Mouse (Mus musculus): ENCODE results near the gene Olfr1357. TPM values are rescaled to one million over a fixed set of nuclear protein-coding genes. Genes with fewer than 3 reads are reported as not detected.
"Not testable (repeated sequence)": the region's sequence is repeated elsewhere in the genome, so short reads cannot be mapped to it uniquely, and the experiment has no call there.

Olfr1357 gene
- total RNA-seq (2021) = not detected

DNA sequence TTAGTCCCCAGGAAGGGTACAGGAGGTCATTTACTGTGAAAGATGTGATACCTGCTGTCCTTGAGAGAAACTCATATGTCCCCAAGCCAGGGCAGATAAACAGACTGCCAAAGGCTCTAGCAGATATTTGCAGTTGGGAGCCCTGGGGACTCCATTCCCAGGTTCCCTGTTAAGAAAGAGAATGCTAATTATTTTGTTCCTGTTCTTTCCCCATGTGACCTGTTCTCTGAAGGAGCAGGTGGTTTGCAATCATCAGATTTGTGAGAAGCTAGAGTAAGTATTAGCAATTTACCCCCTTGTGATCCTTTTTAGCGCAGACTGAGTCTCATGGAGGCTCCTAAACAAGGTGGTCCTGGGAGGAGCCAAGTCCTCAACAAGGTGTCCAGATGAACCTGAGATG, at the start of gene Olfr1357:
Gene Olfr1357 (minus strand): TSS at position 101 of the 400 bp plus-strand sequence.
- intact Hi-C loops (cut with DNase I) = no loop called here
- DNase-seq = no peak

DNA sequence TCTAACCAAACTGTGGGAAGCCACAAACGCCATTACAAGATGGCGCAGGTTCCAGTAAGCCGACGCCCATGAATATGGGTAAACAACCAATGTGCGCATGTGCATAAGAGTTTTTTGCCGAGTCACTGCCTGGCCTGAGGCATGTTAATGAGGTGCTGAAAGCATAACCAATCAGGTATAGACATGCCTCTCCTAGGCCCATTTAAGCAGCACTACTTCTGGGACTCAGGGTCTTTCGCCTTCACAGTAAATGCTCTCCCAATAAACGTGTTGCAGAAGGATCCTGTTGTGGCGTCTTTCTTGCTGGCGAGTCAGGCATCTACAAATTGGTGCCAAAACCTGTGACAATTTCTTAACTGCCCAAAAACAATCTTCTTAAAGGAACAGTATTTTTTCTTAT, 48.8 kb upstream of the Olfr1357 start:
- DNase-seq; intact Hi-C loops (cut with DNase I): not testable (repeated sequence)

DNA sequence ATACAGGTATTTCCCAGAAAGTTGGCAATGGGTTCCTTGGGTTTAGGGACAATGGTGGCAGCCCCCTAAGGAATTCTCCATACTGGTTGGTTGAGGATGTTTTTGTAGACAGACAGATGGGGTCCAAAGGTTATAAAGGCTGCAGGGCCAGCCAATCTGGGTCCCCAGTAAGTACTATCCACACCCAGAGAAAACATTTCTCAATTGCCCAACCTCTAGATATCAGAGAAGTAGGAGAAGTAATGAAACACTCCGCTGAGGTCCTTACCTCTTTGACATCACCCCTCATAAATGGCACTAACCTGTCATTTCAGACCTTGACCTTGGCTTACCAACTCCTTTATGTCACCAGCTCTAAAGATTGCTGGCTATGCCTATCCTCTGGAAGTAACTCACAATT, 46.7 kb upstream of the Olfr1357 start:
- no peak for DNase-seq
- intact Hi-C loops (cut with DNase I) = no loop called here

DNA sequence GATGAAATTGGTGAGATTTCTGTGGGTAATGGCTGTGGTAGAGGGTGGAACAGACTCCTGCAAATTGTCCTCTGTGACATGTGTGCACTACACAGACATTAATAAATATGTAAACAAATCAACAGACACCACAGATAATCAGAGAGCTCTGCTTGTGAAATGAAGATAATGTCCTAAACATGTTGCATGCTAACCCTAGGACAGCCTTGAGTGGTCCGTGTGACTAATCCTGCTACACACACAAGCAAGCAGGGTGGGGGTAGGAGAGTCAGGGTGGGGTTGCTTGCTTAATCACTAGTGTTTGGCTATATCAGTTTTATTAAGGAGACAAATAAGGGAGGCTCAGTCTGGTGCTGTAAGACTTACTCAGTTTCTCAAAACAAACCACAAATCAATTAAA, 43.3 kb upstream of the Olfr1357 start:
- intact Hi-C loops (cut with DNase I) = no loop called here
- no peak for DNase-seq

DNA sequence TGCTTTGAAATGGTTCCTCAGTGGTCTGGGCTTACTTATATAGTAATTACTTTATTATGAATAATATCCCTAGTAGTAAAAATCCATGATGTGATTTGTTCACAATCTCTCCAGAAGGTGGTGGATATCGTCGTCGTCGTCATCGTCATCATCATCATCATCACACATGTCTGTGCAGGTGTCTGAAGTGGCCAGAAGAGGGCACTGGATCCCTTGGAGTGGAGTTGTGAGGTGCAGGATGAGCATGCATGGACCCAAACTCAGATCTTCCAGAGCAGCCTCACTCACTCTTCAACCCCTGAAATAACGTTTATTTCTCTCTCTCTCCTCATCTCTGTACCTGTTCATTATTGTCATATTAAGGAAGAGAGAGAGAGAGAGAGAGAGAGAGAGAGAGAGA, 14.4 kb upstream of the Olfr1357 start:
- intact Hi-C loops (cut with DNase I) = no loop called here
- peak in 1 of 2 experiments; percentile 6 for DNase-seq

DNA sequence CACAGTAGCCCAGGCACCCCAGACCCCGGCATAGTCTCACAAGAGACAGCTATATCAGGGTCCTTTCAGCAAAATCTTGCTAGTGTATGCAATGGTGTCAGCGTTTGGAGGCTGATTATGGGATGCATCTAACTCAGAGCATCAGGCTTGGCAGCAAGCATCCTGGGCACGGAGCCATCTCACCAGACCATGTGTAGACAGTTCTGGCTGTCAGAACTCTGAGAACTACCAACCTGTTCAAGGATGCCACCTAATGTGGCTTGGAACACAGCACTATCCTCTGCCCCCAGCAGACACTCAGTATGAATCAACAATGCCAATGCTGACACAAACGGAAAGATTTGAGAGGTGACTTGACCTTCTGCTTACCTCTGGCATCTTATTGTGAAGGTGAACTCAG, 12.3 kb upstream of the Olfr1357 start:
- intact Hi-C loops (cut with DNase I) = no loop called here
- DNase-seq = no peak

DNA sequence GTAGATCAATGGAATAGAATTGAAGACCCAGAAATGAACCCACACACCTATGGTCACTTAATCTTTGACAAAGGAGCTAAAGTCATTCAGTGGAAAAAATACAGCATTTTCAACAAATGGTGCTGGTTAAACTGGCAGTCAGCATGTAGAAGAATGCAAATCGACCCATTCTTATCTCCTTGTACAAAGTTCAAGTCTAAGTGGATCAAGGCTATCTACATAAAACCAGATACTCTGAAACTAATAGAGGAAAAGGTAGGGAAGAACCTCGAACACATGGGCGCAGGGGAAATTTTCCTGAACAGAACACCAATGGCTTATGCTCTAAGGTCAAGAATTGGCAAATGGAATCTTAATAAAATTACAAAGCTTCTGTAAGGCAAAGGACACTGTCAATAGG, 5.3 kb upstream of the Olfr1357 start:
- DNase-seq; intact Hi-C loops (cut with DNase I): not testable (repeated sequence)

DNA sequence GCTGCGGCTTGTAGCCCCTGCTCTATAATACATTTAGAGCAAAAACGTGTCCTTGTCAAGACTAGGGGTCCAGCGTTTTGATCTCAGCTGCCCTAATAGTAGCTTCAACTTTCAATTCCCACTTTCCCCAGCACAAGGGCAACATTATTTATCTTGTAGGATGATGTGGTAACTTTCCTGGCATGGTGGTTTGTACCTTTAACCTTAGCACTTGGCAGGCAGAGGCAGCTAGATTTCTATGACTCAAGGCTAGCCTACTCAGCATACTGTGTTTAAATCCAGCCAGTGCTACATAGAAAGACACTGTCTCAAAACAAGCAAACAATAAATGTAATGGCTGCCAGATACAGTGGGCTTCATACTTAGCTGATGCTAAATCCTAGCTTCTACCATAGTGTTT, 10.3 kb downstream of the Olfr1357 start:
- intact Hi-C loops (cut with DNase I) = loop anchor here (10.0 kb wide), 1 partner anchor 173 kb away; no protein-coding TSS in a partner anchor
- no peak for DNase-seq

DNA sequence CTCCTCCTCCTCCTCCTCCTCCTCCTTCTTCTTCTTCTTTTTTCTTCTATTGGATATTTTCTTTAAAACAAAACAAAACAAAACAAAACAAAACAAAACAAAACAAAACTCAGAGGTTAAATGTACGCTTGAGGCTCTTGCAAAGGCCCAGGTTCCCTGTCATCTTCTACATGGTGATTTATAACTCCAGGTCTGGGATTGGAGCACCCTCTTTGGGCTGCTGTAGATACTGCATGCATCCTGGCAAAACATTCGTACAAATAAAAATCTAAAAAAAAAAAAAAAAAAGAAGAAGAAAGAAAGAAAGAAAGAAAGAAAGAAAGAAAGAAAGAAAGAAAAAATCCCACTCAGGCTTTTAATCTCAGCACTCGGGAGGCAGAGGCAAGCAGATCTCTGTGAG, 12.8 kb downstream of the Olfr1357 start:
- intact Hi-C loops (cut with DNase I) = loop anchor here (2.0 to 10.0 kb wide), 2 partner anchors 64 to 170 kb away; no protein-coding TSS in a partner anchor
- DNase-seq = peak; percentile 60 to 72

DNA sequence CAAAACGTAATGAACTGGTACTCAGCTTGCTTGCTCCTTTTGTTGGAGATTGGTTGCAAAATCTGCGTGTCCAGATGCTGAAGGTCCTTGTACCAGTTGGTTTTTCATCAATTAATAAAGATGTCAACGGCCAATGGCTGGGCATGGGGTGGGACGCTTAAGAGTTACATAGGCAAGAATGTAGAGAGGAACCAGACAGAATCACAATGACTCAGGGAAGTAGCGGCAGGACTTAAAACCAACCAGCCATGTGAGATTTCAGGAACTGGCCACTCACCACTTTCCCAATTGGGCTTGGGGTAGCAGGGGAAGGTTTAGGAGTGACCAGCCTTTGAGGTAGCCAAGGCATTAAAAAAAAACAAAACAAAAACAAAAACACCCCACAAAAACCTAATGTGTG, 18.0 kb downstream of the Olfr1357 start:
- no peak for DNase-seq
- intact Hi-C loops (cut with DNase I) = loop anchor here (5.0 to 10.0 kb wide), 2 partner anchors 33 to 165 kb away; no protein-coding TSS in a partner anchor

DNA sequence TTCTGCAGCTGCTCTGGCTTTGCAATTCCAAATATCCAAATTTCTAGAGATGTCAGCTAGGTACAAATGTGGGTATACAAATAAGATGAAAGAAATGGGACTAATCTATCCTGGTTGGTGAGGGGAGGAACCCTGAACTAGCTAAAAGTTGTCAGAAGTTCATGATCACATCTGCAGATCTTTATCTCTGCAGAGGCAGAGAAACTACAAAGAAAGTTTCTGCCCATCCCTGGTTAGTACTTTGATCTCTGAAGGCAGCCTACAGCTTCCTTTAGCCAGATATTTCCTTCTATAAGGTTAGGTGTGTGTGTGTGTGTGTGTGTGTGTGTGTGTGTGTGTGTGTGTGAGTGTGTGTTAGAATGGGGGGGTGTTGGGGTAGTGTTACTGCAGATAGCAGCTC, 23.3 kb downstream of the Olfr1357 start:
- no peak for DNase-seq
- intact Hi-C loops (cut with DNase I) = no loop called here

DNA sequence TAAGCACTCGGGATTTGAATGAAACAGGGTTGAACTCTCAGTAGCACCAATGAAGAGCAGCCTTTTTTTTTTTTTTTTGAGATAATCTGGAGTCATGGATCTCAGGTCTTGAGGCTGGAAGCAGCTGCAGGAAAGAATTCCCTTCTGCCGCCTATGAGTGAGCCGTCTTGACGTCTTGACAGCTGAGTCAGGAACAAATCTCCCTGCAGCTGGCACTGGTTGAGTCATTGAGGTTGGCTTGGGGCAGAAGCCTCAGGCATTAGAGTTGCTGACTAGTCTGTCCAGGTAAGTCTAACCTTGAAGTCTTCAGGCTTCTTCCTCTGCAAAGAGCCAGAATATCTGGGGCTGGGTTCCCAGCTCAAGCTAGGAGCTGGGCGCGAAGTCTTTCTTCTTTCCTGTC, 23.7 kb downstream of the Olfr1357 start:
- DNase-seq = no peak
- intact Hi-C loops (cut with DNase I) = no loop called here

DNA sequence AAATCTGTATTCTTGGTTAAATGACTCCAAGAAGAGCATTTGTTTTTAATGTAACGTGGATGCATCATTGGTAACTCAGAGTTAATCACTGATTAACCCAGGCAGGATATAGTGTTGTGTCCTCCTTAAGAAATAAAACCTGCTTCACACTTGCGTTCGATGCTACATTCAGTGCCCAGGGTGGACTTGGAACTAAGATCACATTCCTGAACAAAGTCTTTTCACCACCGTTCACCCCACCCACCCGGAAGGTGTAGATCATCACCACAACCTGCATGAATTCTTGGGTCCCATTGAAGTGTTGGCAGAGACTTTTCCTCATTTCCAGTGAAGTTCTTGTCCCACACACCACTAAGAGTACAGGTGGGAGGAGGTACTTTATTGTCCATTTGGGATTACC, 24.1 kb downstream of the Olfr1357 start:
- no peak for DNase-seq
- intact Hi-C loops (cut with DNase I) = no loop called here

DNA sequence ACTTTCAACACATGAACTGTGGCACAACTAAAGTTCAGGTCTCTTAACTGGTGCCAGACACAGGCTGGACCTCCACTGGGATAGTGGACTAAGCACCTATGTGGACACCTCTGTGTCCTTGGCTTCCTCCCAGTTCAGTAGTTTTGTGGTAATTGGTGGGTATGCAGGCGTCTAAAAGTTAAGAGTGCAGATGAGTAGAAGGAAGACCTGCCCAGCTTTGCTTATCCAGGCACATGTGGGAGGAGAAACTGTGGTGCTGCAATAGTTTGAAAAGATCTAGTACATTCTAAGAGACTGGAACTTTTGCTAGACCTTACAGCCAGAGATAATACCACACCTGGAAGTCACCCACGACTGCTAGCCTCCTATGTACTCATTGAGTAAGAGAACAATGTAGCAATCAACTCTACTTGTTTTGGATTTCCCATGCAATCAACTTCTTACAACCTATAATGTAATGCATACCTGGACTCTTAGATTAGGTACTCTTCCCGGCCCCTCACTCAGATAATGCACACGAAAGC, 25.0 kb downstream of the Olfr1357 start:
- DNase-seq = no peak
- intact Hi-C loops (cut with DNase I) = no loop called here

DNA sequence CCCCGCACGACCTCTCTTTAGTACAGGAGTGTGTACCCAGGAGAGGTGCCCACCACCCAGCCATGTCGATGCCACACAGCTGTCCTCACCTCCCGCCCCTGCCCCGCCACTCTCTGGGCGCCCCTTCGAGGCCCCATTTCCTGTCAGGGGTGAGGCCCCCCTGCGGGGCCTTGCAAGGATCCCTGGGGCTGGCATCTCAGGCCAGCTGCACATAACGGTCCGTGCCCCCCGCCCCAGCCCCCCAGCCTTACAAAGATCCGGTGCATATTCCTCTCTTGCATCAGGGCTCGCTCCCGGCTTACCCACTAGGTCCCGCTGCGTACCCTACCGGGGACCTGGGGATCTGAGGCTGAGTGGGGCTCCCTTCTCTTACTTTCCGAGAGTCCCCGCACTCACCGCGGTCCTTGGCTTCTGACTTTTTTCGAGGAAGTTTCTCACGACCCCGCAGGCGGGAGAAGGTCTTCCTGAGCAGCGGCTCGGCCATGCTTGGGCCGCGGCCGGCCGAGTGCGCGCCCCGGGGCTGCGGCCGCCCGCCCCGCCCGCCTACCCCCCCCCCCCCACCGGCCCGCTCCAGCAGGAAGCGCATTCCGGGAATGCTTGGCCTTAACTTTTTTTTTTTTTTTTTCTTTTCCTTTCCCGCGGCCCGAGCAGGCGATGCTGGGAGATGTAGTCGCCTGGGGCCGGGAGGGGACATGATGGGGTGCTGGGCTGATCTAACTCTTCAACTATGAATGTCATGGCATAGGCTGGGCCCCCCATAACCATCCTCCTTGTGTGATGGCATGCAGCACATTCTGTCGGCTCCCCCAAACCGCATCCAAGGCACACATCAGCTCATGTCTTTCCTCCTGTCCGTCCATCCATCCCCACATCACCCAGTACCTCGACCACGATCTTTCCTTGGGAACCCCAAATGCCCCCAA, 26.2 kb downstream of the Olfr1357 start, which contains the start of gene Syde1:
Gene Syde1 (minus strand): TSS at position 559 of the 923 bp plus-strand sequence.
- intact Hi-C loops (cut with DNase I) = loop anchor here (1.0 kb wide), 1 partner anchor 16 kb away; no protein-coding TSS in a partner anchor
- peak; percentile 77 to 78 for DNase-seq

DNA sequence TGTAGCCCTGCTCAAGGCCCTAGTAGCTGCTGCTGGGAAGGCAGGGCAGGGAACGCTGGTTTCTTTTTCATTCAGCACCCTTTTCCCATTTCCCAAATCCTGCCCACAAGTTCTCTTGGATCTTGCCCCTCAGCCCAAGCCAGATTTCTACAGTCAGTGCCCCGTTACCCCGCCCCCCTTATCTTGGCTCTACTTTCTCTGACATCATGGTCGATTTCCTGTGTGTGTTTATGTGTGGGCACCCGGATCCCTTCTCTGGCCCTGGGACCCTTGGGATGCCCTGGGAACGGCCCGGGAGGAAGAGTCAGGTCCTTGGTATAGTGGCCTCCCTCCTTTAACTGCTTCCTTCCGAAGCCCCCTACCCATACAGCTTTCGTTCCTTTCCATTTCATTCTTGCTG, 27.1 kb downstream of the Olfr1357 start:
- intact Hi-C loops (cut with DNase I) = loop anchor here (1.0 kb wide), 1 partner anchor 15 kb away; no protein-coding TSS in a partner anchor
- DNase-seq = peak; percentile 47 to 50

DNA sequence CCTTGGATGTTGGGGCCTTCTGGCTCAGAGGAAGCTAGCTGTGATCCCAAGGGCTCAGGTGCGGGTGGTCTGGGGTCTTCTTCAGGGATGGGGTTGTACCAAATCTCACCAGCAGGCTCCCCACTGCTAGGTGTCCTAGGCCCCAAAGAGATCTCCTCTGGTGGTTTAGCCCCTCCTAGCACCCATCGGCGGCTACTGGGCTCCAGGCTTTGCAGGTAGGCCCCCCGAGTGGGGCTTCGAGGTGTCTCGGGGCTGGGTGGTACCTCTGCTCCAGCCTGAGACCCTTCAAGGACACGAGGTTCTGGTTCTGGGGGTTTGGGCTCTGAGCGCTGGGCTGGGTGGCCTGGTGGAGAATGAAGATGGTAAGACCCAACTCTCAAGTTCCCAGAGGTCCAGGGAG, 28.0 kb downstream of the Olfr1357 start:
- intact Hi-C loops (cut with DNase I) = no loop called here

DNA sequence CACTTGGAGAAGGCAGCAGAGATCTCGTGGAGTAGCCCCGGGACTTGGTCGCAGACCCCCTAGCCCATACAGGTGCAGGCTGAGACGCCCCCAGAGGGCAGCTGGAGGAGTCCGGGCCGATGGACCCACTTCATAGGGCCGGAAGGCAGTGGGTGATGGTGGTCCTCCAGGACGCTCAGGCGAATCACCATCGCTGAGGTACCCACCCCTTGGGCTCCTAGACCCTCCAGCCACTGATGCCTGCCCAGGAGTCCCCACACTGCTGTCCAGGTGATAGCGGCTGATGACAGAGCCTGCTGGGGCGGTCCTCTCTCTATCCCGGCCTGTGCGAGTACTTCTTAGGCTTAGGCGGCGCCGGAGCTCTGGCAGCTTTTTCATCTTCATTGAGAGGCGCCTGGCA, 28.6 kb downstream of the Olfr1357 start:
- no peak for DNase-seq
- intact Hi-C loops (cut with DNase I) = no loop called here

More for the DNA sequence above, 28.0 kb downstream of the Olfr1357 start:
- no peak for DNase-seq

DNA sequence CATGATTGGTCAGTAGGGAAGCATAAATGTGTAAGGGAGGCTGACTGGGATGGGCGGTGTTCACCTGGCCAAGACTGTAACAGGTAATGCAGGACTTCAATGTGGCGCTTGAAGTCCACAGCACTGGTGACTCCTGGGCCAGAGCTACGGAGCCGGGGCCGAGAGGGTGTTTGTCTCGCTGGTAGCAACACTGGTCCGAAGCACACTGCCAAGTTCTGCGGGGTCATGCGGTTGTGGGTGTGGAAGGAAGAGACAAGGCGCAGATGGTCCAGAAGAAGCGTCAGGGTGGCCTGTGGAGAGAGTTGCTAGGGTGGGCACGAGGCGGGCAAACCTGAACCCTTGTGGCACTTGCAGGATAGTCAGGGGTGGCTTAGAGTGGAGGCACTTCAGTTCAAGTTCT, 31.8 kb downstream of the Olfr1357 start:
- intact Hi-C loops (cut with DNase I) = no loop called here

DNA sequence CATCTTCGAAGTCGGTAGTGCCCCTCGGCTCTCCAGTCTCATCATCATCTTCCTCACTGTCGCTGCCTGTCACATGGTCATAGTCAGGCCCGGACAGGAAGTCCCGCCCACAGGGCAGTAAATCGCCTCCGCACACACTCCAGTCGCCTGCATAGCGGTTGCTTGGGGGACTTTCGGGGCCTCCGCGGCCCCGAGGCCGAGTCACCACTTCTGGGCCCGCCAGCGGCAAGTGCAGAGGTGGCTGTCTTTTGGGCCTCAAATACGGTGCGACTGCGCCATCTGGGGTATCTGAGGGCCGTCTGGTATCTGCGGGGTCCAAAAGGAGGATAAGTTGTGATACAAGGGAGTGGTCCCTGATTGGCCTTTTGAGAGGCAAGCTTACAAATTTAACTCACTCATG, 32.3 kb downstream of the Olfr1357 start:
- intact Hi-C loops (cut with DNase I) = no loop called here
- no peak for DNase-seq

More for the DNA sequence above, 31.8 kb downstream of the Olfr1357 start:
- no peak for DNase-seq

DNA sequence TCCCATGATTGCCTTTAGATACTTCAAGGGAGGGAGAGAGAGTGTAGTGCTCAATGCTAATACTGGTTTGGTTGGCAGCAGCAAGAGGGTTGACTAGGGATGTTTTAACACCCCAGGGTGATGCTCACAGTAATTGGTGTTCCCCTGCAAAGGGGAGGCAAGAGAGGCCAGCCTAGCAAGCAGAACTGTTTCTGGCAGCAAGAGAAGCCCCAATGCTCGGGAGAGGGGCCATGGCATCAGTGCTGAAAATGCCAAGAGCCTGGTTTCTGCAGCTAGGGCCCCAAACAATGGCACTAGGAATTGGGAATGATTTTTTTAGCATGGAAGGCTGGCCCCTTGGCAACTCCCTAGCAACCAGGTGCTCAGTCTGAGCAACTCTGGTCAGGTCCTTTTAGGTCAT, 32.9 kb downstream of the Olfr1357 start:
- no peak for DNase-seq
- intact Hi-C loops (cut with DNase I) = no loop called here

DNA sequence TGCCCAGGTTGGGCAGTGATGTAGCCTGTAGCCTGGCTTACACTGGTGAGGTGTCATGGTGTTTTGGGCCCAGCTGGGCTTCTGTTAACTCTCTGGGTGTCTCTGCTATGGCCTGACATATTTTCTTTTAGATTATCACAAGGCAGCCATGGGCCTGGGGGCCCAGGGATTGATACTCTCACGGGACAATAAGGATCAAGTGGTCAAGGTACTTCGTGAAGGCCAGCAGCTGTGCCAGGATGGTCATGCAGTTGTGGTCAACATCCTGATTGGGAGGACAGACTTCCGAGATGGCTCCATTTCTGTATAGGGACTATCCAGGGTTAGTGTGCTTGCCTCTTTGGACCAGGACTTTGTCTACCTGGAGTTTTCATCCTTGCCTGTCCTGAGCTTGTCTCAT, 33.9 kb downstream of the Olfr1357 start:
- no peak for DNase-seq
- intact Hi-C loops (cut with DNase I) = no loop called here

Measured in heart, postnatal 10 days (tissue).